Mouse (Mus musculus) lung, adult 2 months (tissue): Measurements from ENCODE around the gene Trim16.

Source experiments
- CTCF ChIP-seq: fragments of 200-500 bp; IDR thresholded peaks from 2 replicates; pipeline ENCODE4 v1.5.1; 2011; ENCODE audit warnings: mild to moderate bottlenecking, low read length, control low read depth; ENCODE audit not compliant: insufficient read depth
- POLR2A ChIP-seq: fragments of 200-500 bp; IDR thresholded peaks from 2 replicates; pipeline ENCODE4 v1.6.1; 2011; ENCODE audit warnings: low read depth, mild to moderate bottlenecking, control low read depth, low read length, borderline replicate concordance; ENCODE audit errors: extremely low read depth

GRCm38 (mm10) chr11:62788935-62789616, 31.0 kb upstream of the Trim16 start, which contains the start of gene Zfp286:
- TF ChIP-seq POLR2A, result no peak; the same call in 1 of the 2 replicates
- no peak for TF ChIP-seq CTCF
